Mouse (Mus musculus): ENCODE results near the gene Fam126a.

DNA sequence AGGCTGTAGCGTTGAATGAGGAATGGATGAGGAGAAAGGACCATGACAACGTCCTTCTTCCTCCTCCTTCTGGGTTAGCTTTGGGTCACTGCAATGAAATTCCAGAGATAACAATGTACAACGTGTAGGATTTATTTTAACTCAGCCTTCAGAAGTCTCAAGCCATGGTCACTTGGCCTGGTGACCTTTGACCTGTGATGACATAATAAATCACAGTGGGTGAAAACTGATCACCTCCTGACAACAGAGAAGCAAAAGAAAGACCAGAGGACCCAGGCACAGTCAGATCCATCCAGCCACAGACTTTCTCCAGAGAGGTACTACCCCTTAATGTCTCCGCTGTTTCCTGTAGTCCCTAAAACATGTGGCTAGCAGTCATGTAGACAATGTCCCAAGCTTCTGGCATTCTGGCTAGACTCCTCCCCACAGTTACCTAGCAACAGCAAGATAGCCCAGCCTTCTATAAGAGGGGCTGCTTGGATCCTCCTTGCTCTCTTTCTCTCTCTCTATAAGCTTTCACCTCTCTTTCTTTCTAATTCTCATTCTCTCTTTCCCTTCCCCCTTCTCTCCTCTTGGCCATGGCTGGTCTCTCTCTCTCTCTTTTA is 121.9 kb downstream of the Fam126a start:
- TF ChIP-seq CTCF (IDR thresholded peaks at IDR 0.05; ENCODE audit: borderline replicate concordance, insufficient read depth, low read depth, low read length): no peak
- no peak for TF ChIP-seq POLR2A (IDR thresholded peaks at IDR 0.05; ENCODE audit: borderline replicate concordance, insufficient read depth, low read length)
